Mouse (Mus musculus) lung, adult 18-20 months (tissue): ENCODE measurements around the gene Pfpl.

Source experiments
- DNase-seq, 2 experiments: peaks; one replicate each; pipeline ENCODE4 v3.0.0; 2022; ENCODE audit warnings: mixed read lengths in 2 of 2

Gene Pfpl

DNA sequence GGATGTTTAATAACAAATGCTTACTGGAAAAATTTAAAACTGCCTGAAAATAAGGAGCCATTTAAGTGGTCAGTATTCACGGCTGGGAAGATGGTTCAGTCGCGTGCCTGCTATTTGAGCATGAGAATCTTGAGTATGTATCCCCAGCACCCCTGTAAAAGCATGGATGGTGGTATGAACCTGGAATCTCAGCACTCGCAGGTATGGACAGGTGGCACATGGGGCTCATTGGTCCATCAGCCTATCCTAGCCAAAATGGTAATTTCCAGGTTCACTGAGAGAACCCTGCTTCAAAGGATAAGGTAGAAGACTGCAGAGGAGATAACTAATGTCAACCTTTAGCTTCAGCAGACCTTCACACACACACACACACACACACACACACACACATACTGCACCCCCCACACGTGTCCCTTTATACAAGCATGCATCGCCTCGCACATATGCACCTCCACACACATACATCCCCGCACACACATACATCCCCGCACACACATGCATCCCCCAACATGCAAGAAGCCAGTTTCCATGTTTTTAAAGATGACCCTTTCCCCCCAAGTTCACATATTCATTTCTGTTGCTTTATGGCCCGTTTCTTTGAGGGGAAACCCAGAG is 37.9 kb downstream of the Pfpl start:
- DNase-seq: no peak

DNA sequence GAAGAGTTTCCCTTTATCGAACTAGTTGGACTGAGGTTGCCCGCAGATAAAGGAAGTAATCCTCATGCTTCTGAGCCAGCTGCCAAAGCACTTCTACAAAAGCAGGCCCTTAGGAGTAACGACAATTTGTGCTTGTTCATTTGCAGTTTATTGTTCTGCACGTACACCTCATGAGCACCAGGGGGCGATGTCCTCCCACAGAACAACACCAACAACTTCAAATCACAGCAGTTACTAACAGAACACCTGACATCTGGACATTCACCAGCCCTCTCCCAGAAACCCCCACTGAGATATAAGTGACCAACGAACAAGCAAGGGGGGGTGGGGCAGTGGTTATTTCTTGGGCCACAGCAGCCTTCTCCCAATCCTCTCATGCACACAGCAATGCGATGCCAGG is 38.5 kb downstream of the Pfpl start:
- DNase-seq: peak; percentile 69 to 77

DNA sequence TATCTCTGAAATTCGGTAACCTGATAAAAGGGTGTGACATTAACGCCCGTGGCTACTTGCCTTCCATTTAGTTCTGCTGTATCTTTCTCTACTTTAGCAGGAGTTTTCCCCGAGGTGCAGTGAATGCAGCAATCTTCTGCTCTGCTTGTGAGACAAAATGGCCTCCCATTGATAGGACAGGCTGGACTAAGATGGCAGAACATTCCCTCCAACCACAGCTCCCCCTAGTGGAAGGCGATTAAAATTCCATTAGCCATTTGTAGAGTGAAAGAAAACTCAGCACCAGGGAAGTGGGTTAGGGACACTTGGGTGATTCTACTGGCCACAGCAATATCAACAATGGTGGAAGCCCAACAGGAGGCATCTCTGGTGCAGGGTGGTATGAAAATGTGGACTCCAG is 39.7 kb downstream of the Pfpl start:
- DNase-seq: no peak

DNA sequence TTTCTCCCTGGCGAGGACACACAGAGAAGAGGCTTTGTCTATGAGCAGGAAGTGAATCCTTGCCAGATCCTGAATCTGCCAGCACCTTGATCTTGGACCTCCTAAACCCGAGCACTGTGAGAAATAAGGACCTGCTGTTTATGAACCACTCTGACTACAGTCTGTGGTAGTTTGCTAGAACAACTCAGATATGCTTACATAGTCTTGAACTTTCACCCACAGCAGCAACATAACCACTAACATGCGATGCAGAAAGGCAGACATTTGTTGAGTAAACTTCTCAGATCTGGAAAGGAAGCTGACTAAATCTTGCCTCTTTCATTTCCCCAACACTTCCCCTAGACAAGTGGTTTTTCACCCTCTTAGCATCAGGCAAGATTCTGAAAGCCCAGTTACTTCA is 44.2 kb downstream of the Pfpl start:
- no peak for DNase-seq

DNA sequence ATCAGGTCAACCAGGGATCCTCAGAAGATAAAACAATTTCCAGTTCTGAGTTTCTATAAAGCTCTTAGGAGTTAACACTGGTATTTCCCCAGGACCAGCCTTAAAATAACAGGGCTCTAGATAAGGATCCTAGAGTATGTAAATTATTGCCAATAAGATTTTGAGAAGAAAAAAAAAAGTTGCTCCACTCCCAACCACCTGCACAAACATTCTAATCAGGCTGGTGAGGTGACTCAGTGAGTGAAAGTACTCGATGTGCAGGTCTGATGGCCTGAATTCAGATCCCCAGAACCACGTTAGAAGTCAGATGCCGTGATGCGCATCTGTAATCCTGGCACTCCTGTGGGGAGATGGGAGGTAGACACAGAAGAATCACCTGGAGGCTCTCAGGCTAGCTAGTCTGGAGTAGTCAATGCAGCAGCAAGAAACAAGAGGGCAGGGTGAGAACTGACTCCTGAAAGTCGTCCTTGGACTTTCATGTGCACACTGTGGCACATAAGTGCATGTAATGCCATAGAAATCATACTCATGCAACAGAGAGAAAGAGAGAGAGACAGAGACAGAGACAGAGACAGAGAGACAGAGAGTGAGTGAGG is 44.8 kb downstream of the Pfpl start:
- no peak for DNase-seq

DNA sequence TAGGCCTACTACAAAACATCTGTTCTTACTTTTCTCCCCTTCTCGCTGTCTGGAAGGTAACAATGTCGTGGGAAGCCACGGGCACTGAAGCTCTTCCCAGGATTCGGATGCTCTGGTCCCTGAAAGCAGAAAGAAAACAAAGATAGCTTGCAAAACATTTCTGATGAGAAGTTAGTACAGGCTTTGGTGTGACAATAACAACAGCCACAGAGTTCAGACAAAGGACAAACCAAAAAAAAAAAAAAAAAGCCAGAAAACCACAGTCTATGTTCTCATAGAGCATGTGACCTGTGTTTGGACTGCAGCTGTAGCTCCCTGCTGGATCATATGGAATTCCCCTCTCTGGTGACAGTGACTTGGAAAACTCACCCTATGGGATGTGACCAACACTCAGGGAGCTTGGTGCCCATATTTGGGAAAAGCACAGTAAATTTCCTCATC is 45.5 kb downstream of the Pfpl start:
- DNase-seq: no peak

DNA sequence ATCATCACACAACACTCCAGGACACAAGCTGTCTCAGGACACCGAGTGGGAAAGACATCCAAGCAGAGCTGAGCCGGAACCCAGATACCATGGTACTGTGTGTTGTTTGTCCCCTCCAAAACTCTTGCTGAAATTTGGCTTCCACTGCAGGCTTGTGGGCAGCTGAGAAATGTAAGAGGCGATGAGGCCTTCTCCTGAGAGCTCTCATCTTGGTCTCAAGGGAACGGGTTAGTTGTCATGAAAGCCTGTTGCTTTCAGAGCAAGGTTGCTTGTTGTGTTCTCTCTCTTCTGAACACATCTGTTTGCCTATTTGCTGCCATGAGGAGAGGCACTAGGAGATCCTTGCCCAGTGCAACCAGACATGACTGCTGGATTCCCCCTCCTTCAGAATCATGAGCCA is 46.2 kb downstream of the Pfpl start:
- no peak for DNase-seq

DNA sequence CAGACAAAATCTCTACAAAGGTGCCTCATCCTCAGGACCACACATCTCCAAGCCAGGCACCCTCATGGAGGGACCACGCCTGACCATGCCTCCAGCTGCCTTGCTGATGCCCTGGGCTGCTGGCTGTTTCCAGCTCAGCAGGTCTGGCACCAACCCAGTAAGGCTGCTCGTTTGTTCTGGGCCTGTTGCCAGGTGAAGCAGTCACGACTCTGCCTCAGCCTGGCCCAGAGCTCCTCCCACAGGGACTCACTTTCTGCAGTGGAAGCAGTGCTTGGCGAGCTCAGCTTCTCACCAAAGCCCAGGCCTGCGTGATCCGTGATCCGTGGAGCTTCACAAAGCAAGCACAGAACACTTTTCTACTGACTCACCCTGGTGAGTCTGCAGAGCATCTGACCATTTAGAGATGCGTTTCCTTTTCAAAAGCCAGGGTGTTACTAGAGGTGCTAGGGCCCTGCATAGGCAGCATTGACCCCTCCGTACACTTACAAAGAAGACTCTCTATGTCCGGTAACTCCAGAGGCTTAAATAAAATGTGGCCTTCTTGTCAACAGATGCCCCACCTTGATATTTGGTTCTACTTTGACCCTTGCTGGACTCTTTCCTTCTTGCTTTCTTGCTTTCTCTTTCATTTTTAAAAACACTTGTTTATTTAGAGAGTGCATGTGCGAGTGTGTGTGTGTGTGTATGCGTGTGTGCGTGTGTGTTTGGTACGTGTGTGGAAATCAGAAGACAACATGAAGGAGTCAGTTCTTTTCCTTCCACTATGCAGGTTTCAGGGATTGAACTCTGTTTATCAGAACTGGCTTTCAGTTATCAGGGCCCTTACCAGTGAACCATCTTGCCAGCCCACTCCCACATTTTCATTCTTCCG is 47.9 kb downstream of the Pfpl start:
- DNase-seq: peak; percentile 90 to 94

DNA sequence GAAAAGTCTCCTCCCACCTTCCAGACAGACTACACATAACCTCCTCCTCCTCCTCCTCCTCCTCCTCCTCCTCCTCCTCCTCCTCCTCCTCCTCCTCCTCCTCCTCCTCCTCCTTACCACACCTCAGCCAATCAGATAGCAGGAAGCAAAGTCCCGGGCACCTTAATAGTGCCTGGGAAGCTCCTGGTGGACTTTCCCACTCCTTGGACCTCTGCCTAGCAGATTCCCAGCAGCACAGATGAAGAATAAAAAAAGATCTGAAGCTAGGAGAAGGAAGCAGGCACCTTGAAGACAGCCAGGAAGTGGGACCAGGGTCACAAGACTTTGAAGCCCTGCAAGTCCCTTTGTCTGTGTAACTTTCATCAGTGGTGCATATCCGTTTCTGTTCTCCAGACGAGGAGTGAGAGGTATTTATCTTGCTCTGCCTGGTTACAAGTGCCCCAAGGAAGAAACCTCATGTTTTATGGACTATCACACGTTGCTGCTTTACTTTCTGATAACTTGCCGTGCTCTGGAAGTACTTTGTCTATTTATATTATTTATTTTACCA is 49.1 kb downstream of the Pfpl start:
- no peak for DNase-seq

DNA sequence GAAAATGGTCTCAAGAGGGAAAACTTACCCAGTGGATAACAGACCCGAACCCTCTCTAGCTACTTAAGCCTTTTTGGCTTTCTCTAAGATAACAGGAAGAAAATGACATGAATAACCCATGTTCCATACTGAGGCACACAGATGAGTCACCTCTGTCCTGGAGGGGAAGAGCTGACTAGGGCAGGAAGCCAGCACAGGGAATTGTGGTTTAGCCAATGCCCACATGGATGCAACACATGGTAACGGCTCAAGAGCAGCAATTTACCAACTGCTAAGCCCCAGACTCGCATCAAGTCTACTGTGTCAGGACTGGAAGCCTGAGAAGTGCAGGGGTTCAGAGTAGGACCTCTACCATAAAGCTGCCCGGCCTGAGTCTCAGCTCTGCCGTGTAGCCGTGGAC is 50.7 kb downstream of the Pfpl start:
- DNase-seq: no peak
